Mouse (Mus musculus) forebrain, embryonic 10.5 days (tissue): Measurements from ENCODE around the gene Smg7. TPM values are rescaled to one million over a fixed set of nuclear protein-coding genes. Genes with fewer than 3 reads are reported as not detected.

Source experiments
- DNase-seq: peaks from one replicate; pipeline ENCODE4 v3.0.0-alpha.2; 2017; ENCODE audit warnings: low spot score; ENCODE audit errors: extremely low spot score
- H3K27ac ChIP-seq: fragments of 300-500 bp; sonication (generic); 2 replicates; pipeline ENCODE4 v1.5.1; 2016; ENCODE audit warnings: mild to moderate bottlenecking
- H3K27me3 ChIP-seq: fragments of 300-500 bp; sonication (generic); 2 replicates; pipeline ENCODE4 v1.6.1; 2016; ENCODE audit warnings: mild to moderate bottlenecking; ENCODE audit not compliant: poor library complexity, severe bottlenecking
- H3K36me3 ChIP-seq: fragments of 300-500 bp; sonication (generic); replicated peaks from 2 replicates; pipeline ENCODE4 v1.6.1; 2016; ENCODE audit warnings: mild to moderate bottlenecking, moderate library complexity
- H3K4me1 ChIP-seq: fragments of 300-500 bp; sonication (generic); 2 replicates; pipeline ENCODE4 v1.6.1; 2016
- H3K4me3 ChIP-seq: fragments of 300-500 bp; sonication (generic); 2 replicates; pipeline ENCODE4 v1.5.1; 2016; ENCODE audit warnings: mild to moderate bottlenecking, moderate library complexity
- H3K9me3 ChIP-seq: fragments of 300-500 bp; sonication (generic); 2 replicates; pipeline ENCODE4 v1.6.1; 2016; ENCODE audit warnings: mild to moderate bottlenecking, moderate library complexity
- WGBS: fragments of 180-500 bp; shearing (Covaris S2); methylation state at CpG from one replicate; pipeline ENCODE4 v1.1.7; 2016; 5-methylcytosine and 5-hydroxymethylcytosine counted together
- polyA plus RNA-seq: library from polyadenylated mRNA; unstranded; fragments of >200 nt; fragmentation: Nextera tagmentation; extraction: Ambion mirVana; gene quantifications from 2 replicates; pipeline ENCODE4 v1.2.1, GENCODE M21; 2016

The Smg7 gene
- polyA plus RNA-seq, 1 experiment from 2014 or later: 38.0 TPM

DNA sequence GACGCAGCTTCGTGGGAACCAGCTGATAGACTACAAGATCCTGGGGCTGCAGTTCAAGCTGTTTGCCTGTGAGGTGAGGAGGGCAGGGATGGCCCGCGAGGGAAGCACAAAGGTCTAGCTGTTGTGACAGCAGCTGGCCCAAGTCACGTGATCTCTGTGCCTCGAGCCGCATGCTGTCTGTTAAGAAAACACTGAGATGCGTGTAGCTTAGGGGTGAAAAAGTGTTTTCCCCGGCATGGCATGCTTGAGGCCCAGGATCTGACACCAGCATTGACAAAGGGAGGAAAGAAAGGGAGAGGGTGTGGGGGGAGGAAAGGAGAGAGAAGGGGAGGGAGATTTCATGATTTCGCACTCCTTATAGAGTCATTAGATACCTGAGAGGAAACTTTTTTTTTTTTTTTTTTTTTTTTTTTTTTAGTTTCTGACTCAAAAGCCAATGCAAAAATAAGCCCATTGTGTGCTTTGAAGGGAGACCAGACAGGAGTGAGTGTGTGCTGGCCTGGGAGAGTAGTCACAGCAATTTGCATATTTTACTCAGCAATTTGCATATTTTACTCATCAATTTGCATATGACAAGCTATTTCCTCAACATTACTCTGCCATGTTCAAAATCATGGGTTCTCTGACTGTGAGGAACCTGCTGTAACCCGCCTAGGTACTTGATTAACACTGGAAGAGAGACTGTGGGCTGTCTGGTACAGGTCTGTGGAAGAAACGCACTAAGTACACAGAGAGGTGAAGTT is 85.2 kb downstream of the Smg7 start:
- DNase-seq: peak; percentile 45
- peaks cover 51% of the 10 kb centered on the region for H3K4me1 ChIP-seq
- no peaks in the 10 kb centered on the region for H3K9me3 ChIP-seq
- H3K27ac ChIP-seq: peak overlapping the region; percentile 71
- H3K27me3 ChIP-seq: no peaks in the 10 kb centered on the region
- 38% methylated on average over 12 of the region's 12 CpGs for WGBS
- no peaks in the 10 kb centered on the region for H3K36me3 ChIP-seq
- H3K4me3 ChIP-seq: no peak overlapping the region

GRCm38 (mm10) chr1:152815265-152815701 is 87.2 kb downstream of the Smg7 start:
- H3K4me1 ChIP-seq: peaks cover 65% of the 10 kb centered on the region
- WGBS: 60% methylated on average over 7 of the region's 7 CpGs
- DNase-seq: peak; percentile 42
- no peak overlapping the region for H3K4me3 ChIP-seq
- no peaks in the 10 kb centered on the region for H3K36me3 ChIP-seq
- H3K9me3 ChIP-seq: no peaks in the 10 kb centered on the region
- no peaks in the 10 kb centered on the region for H3K27me3 ChIP-seq
- H3K27ac ChIP-seq: peak overlapping the region; percentile 48; the same call in 1 of the 2 replicates

- H3K9me3 ChIP-seq: no peaks in the 10 kb centered on the region
- no peaks in the 10 kb centered on the region for H3K27me3 ChIP-seq
- peak; percentile 44 for DNase-seq
- no peak overlapping the region for H3K4me3 ChIP-seq
- peak overlapping the region; percentile 44 for H3K27ac ChIP-seq
- H3K4me1 ChIP-seq: peaks cover 58% of the 10 kb centered on the region
- 69% methylated on average over 13 of the region's 13 CpGs for WGBS
- no peaks in the 10 kb centered on the region for H3K36me3 ChIP-seq
Measured at GRCm38 (mm10) chr1:152810533-152811439, 91.7 kb downstream of the Smg7 start.

GRCm38 (mm10) chr1:152809541-152810252 is 92.7 kb downstream of the Smg7 start:
- H3K4me3 ChIP-seq: no peak overlapping the region
- H3K27ac ChIP-seq: peak overlapping the region; percentile 76
- H3K9me3 ChIP-seq: no peaks in the 10 kb centered on the region
- no peaks in the 10 kb centered on the region for H3K27me3 ChIP-seq
- WGBS: 46% methylated on average over 8 of the region's 8 CpGs
- H3K36me3 ChIP-seq: no peaks in the 10 kb centered on the region
- peaks cover 47% of the 10 kb centered on the region for H3K4me1 ChIP-seq
- DNase-seq: no peak

DNA sequence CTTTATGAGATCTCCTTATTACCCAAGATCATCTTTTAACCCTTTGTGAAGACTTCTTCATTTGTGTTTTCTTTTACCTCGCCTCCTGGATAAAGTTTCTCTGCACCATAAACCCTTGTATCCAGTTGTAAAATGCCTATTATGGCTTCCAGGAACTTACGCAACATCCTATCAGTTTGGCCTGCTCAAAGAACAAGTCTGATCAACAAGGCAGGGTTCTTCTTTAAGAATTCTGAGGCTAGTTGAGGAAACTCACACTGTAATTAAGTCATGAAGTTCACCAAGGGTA is 94.1 kb downstream of the Smg7 start:
- H3K4me1 ChIP-seq: peaks cover 41% of the 10 kb centered on the region
- 0 out of 2 replicates have a peak overlapping the region, but pooled peaks have one; percentile 44 for H3K27ac ChIP-seq
- 82% methylated on average over 2 of the region's 2 CpGs for WGBS
- H3K4me3 ChIP-seq: no peak overlapping the region
- no peak for DNase-seq
- H3K27me3 ChIP-seq: no peaks in the 10 kb centered on the region
- no peaks in the 10 kb centered on the region for H3K9me3 ChIP-seq
- H3K36me3 ChIP-seq: no peaks in the 10 kb centered on the region

DNA sequence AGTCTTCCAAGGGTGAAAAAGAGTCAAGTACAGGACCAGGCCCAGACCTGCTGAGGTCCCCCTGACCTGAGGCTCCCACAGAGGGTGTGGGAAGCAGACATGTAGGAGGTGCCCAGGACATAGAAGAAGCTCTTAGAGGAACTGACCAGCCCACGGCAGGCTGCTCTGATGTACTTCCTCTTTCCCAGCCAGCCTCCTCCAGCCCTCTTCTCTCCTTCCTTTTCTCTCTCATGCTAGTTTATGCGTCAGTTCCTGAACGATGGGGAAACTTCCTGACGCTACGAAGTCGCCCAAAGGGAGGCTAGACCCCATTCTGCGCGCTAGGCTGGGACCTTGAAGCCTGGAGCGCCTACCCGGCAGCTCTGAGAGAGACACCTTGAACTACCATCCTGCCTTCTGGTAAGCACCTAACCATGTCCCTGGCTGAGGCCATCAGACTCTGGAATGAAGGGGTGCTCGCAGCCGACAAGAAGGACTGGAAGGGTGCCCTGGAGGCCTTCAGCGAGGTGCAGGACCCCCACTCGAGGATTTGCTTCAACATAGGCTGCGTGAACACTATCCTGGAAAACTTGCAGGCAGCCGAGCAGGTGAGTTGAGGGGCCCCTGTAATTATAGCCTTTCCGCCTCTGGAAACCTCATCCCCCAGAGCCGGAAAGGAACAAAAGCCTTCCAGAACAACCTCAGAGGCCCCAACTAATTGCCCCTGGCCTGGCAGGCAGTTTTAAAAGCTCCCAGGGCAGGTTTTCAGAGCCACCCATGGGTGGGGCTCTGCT is 94.6 kb downstream of the Smg7 start:
- no peaks in the 10 kb centered on the region for H3K36me3 ChIP-seq
- H3K27me3 ChIP-seq: no peaks in the 10 kb centered on the region
- no peak overlapping the region for H3K4me3 ChIP-seq
- H3K4me1 ChIP-seq: peaks cover 38% of the 10 kb centered on the region
- peak overlapping the region; percentile 44; the same call in 1 of the 2 replicates for H3K27ac ChIP-seq
- no peak for DNase-seq
- H3K9me3 ChIP-seq: no peaks in the 10 kb centered on the region
- 72% methylated on average over 18 of the region's 18 CpGs for WGBS

GRCm38 (mm10) chr1:152804907-152805306 is 97.5 kb downstream of the Smg7 start:
- no peaks in the 10 kb centered on the region for H3K36me3 ChIP-seq
- no peak overlapping the region for H3K27ac ChIP-seq
- WGBS: 93% methylated on average over 6 of the region's 6 CpGs
- DNase-seq: no peak
- H3K4me1 ChIP-seq: peaks cover 33% of the 10 kb centered on the region
- no peaks in the 10 kb centered on the region for H3K9me3 ChIP-seq
- H3K4me3 ChIP-seq: no peak overlapping the region
- 0 out of 2 replicates have a peak, but pooled peaks cover 9% of the 10 kb centered on the region for H3K27me3 ChIP-seq

DNA sequence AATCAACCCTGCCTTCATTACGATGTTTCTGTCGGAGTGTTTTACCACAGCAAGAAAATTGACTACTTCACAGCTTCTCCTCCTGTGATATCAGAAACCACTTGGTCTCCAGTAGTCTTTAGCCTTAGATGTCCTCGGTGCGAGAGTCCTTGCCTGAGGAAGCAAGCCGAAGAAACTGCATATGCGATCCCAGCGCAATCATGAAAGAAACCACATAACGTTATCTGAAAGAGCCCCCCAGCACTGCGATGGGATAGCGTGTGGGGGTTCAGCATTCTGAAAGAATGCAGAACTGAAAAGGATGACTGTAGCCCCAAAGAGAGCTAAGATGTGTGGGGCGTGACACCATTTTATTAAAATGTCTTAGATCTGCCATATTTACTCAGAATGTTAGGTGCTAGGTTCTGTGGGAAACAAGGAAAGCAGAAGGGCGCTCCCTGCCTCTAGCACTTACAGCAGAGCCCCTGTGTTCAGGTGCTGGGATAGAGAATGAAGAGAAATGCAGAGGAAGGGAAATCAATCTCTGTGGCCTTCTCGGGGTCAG is 101.7 kb downstream of the Smg7 start:
- no peak overlapping the region for H3K4me3 ChIP-seq
- WGBS: 91% methylated on average over 13 of the region's 13 CpGs
- no peak overlapping the region for H3K27ac ChIP-seq
- H3K27me3 ChIP-seq: 0 out of 2 replicates have a peak, but pooled peaks cover 9% of the 10 kb centered on the region
- H3K36me3 ChIP-seq: no peaks in the 10 kb centered on the region
- H3K9me3 ChIP-seq: no peaks in the 10 kb centered on the region
- peaks cover 30% of the 10 kb centered on the region for H3K4me1 ChIP-seq
- DNase-seq: no peak

DNA sequence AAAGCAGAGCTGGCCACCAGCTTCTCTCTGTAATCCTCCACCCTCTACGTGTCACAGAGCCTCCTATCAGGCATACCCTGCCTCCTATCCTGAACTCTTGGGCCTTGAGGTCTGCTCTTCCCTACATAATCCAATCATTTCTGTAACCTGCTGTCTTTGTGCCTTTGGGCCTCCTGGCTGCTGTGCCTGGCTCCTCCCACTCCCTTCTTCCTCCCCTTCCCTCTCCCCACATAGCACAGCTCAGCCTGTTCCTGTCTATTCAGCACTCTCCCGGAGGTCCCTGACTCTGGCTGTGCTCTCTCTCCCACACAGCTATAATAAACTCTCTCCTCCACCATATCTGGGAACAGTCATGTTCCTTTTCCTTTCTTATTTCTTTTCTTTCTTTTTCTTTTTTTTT is 102.5 kb downstream of the Smg7 start, which contains the start of gene Ncf2:
Ncf2 (plus strand) TSS at position 298 of the 400 bp plus-strand sequence.
- no peaks in the 10 kb centered on the region for H3K9me3 ChIP-seq
- H3K36me3 ChIP-seq: no peaks in the 10 kb centered on the region
- peaks cover 30% of the 10 kb centered on the region for H3K4me1 ChIP-seq
- no peak for DNase-seq
- no peak within 1 kb of the TSS for H3K4me3 ChIP-seq
- WGBS: 6% methylated on average over 2 of the region's 2 CpGs
- H3K27me3 ChIP-seq: 0 out of 2 replicates have a peak, but pooled peaks cover 9% of the 10 kb centered on the region
- H3K27ac ChIP-seq: peak within 1 kb of the TSS; percentile 12; the same call in 1 of the 2 replicates

- no peak for DNase-seq
- 79% methylated on average over 9 of the region's 9 CpGs for WGBS
- peaks cover 45% of the 10 kb centered on the region for H3K4me1 ChIP-seq
Measured at GRCm38 (mm10) chr1:152798125-152798524, 104.3 kb downstream of the Smg7 start.

GRCm38 (mm10) chr1:152796683-152797263 is 105.7 kb downstream of the Smg7 start:
- peaks cover 2% of the 10 kb centered on the region; the same call in 1 of the 2 replicates for H3K9me3 ChIP-seq
- peaks cover 56% of the 10 kb centered on the region for H3K4me1 ChIP-seq
- no peaks in the 10 kb centered on the region for H3K36me3 ChIP-seq
- 0 out of 2 replicates have a peak, but pooled peaks cover 9% of the 10 kb centered on the region for H3K27me3 ChIP-seq
- no peak overlapping the region for H3K4me3 ChIP-seq
- 84% methylated on average over 8 of the region's 8 CpGs for WGBS
- no peak for DNase-seq
- H3K27ac ChIP-seq: no peak overlapping the region

More at GRCm38 (mm10) chr1:152798125-152798524, 104.3 kb downstream of the Smg7 start:
- Histone ChIP-seq H3K9me3 (no peaks in the 10 kb centered on the region), H3K27ac (no peak overlapping the region), H3K27me3 (0 out of 2 replicates have a peak, but pooled peaks cover 9% of the 10 kb centered on the region), H3K4me3 (no peak overlapping the region), H3K36me3 (no peaks in the 10 kb centered on the region)
